Mouse (Mus musculus) olfactory bulb, adult 2 months (tissue): ENCODE measurements around the gene Dapk1.

ENCODE experiments used
- CTCF ChIP-seq: fragments of 200-500 bp; IDR thresholded peaks from 2 replicates; pipeline ENCODE4 v1.5.1; 2012; ENCODE audit warnings: low read depth, mild to moderate bottlenecking, low read length, moderate library complexity; ENCODE audit not compliant: insufficient read depth
- POLR2A ChIP-seq: fragments of 200-500 bp; IDR thresholded peaks from 2 replicates; pipeline ENCODE4 v1.6.1; 2012; ENCODE audit warnings: mild to moderate bottlenecking, low read depth, low read length, moderate library complexity; ENCODE audit not compliant: insufficient read depth

DNA sequence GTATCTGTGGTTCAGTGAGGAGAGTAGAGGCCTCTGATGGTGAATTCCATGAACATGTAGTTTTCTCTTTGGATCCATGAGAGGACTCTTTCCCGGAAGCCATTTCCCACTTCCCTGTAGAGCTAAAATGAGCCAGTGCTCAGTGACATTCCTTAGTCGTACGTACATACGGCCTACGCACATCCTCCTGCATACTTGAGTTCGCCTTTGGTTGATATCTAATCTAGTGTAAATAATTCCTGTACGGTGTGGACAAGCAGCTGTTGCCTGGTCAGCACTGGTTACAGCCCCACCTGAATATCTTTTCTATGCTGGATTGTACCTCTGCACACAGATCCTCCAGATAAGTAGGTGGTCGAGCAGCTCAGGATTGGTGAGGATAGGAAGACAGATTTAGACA is 70.5 kb downstream of the Dapk1 start:
- TF ChIP-seq POLR2A, result no peak
- no peak for TF ChIP-seq CTCF
